Mouse (Mus musculus): ENCODE measurements around the gene Fam90a1a. TPM values are rescaled to one million over a fixed set of nuclear protein-coding genes. Genes with fewer than 3 reads are reported as not detected.
"Not testable (repeated sequence)": the region's sequence is repeated elsewhere in the genome, so short reads cannot be mapped to it uniquely, and the experiment has no call there.

The Fam90a1a gene
- polyA plus RNA-seq (2014; fragmentation: Nextera tagmentation; extraction: Ambion mirVana): not detected in 2 replicates

DNA sequence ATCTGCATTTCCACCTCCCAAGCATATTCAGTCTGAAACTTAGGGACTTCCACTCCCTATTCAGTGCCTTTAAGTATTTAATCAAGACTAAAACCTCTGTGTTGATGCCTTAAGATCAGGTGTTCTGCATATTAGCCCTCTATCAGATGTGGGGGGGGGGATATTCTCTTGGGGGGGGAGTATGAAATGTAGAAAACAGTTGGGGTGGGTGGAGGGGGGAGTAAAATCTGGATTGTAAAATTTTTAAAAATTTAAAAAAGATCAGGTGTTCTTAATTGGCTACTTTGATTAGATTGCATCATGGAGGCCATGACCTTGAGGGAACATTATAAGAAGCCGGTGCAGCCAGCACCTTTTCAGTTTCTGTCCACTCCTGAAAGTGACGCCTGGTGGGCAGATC is at the start of gene Fam90a1a:
TSS of gene Fam90a1a (plus strand) at position 301 of the 400 bp plus-strand sequence.
- WGBS: 92% methylated on average over 2 of the region's 2 CpGs
- DNase-seq (ENCODE audit: low spot score) (no peak), ATAC-seq (ENCODE audit: insufficient read depth, low FRiP score, low TSS enrichment) (no peak)
- Histone ChIP-seq H3K27ac (ENCODE audit: low read depth, low read length) (no peak within 1 kb of the TSS), H3K9me3 (ENCODE audit: control insufficient read depth, low read length) (no peaks in the 10 kb centered on the region), H3K4me1 (ENCODE audit: control insufficient read depth, insufficient read depth, low read length) (no peaks in the 10 kb centered on the region), H3K27me3 (ENCODE audit: control insufficient read depth, insufficient read depth, low read length) (no peaks in the 10 kb centered on the region), H3K4me2 (ENCODE audit: low read depth) (no peak within 1 kb of the TSS), H3K9ac (ENCODE audit: low read length) (no peak within 1 kb of the TSS), H3K4me3 (ENCODE audit: low read depth, low read length) (no peak within 1 kb of the TSS), H3K36me3 (ENCODE audit: control insufficient read depth, insufficient read depth, low read length) (no peaks in the 10 kb centered on the region)

DNA sequence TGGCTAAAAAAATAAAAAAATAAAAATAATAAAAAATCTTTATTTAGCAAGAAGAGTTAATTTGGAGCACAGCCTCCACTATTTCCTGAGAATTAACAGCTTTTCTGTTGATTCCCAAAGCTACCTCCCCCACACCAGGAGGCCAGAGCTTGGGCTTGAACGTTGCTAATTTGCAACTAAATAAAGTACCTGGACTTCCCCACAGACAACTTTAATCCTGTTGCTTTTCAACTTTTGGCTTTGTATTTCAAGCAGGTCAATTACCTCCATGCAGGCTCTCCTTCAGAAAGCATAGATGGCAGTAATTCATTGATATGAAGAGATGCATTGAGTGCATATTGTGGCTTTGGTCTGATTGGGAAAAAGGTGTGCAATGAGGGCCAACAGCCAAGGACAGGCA is 46.6 kb upstream of the Fam90a1a start:
- H3K4me2 ChIP-seq (ENCODE audit: low read depth): no peak overlapping the region
- no peaks in the 10 kb centered on the region for H3K36me3 ChIP-seq (ENCODE audit: control insufficient read depth, insufficient read depth, low read length)
- no peak overlapping the region for H3K9ac ChIP-seq (ENCODE audit: low read length)
- H3K4me3 ChIP-seq (ENCODE audit: low read depth, low read length): no peak overlapping the region
- H3K27ac ChIP-seq (ENCODE audit: low read depth, low read length): no peak overlapping the region
- ATAC-seq (ENCODE audit: insufficient read depth, low FRiP score, low TSS enrichment): no peak
- H3K27me3 ChIP-seq (ENCODE audit: control insufficient read depth, insufficient read depth, low read length): no peaks in the 10 kb centered on the region
- WGBS: 7% methylated on average over 1 of the region's 1 CpGs
- H3K9me3 ChIP-seq (ENCODE audit: control insufficient read depth, low read length): no peaks in the 10 kb centered on the region
- DNase-seq (ENCODE audit: low spot score): no peak
- H3K4me1 ChIP-seq (ENCODE audit: control insufficient read depth, insufficient read depth, low read length): no peaks in the 10 kb centered on the region

DNA sequence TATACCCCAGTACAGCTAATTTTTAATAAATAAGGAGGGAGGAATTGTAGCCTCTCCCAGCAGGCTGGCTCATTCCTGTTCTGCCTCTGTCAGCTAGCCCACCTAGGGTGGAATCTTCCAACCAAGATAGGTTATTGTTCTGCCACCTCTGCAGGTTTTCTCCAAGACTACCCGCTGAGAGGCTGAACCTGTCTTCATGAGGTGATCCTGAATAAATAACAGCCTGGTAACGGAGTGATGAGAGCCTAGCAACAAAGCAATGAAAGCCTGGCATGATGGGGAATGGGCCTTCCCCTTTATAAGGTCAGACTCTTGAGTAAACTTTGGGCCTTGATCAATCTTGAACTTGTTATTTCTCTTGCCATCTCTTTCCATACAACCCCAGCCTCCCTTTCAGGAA is 46.0 kb upstream of the Fam90a1a start:
- DNase-seq (ENCODE audit: low spot score): no peak
- Histone ChIP-seq H3K4me3 (ENCODE audit: low read depth, low read length) (no peak overlapping the region), H3K4me1 (ENCODE audit: control insufficient read depth, insufficient read depth, low read length) (no peaks in the 10 kb centered on the region), H3K4me2 (ENCODE audit: low read depth) (no peak overlapping the region), H3K27me3 (ENCODE audit: control insufficient read depth, insufficient read depth, low read length) (no peaks in the 10 kb centered on the region), H3K9me3 (ENCODE audit: control insufficient read depth, low read length) (no peaks in the 10 kb centered on the region), H3K9ac (ENCODE audit: low read length) (no peak overlapping the region), H3K27ac (ENCODE audit: low read depth, low read length) (no peak overlapping the region), H3K36me3 (ENCODE audit: control insufficient read depth, insufficient read depth, low read length) (no peaks in the 10 kb centered on the region)
- ATAC-seq (ENCODE audit: insufficient read depth, low FRiP score, low TSS enrichment): no peak
- 17% methylated on average over 2 of the region's 2 CpGs for WGBS

DNA sequence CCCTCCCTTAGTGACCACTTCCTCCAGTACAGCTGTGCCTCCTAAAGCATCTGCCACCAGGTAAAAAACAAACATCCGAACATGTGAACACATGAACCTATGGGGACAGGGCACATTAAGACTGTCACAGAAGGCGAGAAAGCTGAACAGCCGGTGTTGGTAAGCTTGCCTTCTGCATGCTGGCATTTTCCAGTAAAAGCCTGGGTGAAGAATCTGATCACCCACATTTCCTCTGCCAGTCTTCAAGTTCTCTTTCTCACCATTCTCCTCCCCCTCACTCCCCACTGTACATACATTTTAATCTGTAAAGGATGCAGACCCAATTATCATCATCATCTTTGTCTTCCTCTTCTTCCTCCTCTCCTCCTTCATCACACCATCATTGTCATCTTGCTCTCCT is 42.9 kb upstream of the Fam90a1a start:
- WGBS: 96% methylated on average over 3 of the region's 3 CpGs
- Histone ChIP-seq H3K27ac (ENCODE audit: low read depth, low read length) (no peak overlapping the region), H3K4me3 (ENCODE audit: low read depth, low read length) (no peak overlapping the region), H3K27me3 (ENCODE audit: control insufficient read depth, insufficient read depth, low read length) (no peaks in the 10 kb centered on the region), H3K9ac (ENCODE audit: low read length) (no peak overlapping the region), H3K4me1 (ENCODE audit: control insufficient read depth, insufficient read depth, low read length) (no peaks in the 10 kb centered on the region), H3K4me2 (ENCODE audit: low read depth) (no peak overlapping the region), H3K9me3 (ENCODE audit: control insufficient read depth, low read length) (no peaks in the 10 kb centered on the region), H3K36me3 (ENCODE audit: control insufficient read depth, insufficient read depth, low read length) (no peaks in the 10 kb centered on the region)
- ATAC-seq (ENCODE audit: insufficient read depth, low FRiP score, low TSS enrichment) (no peak), DNase-seq (ENCODE audit: low spot score) (no peak)

DNA sequence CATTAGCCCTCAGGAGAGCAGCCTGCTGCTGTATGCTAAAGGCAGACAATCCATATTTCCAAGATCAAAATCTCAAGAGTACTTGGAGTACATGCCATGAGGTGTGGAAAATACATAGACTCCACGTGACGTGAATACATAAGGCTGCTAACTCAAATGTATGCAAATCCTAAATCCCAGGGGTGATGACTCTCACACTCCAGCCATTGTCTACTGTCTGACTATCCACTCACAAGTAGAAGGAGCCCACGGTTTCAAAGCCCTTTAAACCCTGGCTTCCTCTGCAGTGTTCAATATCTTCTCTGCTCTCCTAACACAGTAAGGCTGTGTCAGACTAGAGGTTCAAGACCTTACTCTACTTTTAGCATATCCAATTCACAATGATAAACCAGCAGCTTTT is 27.8 kb upstream of the Fam90a1a start:
- not testable (repeated sequence) for H3K4me2 ChIP-seq (ENCODE audit: low read depth); H3K4me1 ChIP-seq (ENCODE audit: control insufficient read depth, insufficient read depth, low read length); H3K4me3 ChIP-seq (ENCODE audit: low read depth, low read length); H3K36me3 ChIP-seq (ENCODE audit: control insufficient read depth, insufficient read depth, low read length); H3K9ac ChIP-seq (ENCODE audit: low read length); H3K27me3 ChIP-seq (ENCODE audit: control insufficient read depth, insufficient read depth, low read length); ATAC-seq (ENCODE audit: insufficient read depth, low FRiP score, low TSS enrichment); H3K9me3 ChIP-seq (ENCODE audit: control insufficient read depth, low read length); DNase-seq (ENCODE audit: low spot score); H3K27ac ChIP-seq (ENCODE audit: low read depth, low read length)
- WGBS: 87% methylated on average over 3 of the region's 3 CpGs

GRCm38 (mm10) chr8:21932610-21933009 is 25.9 kb upstream of the Fam90a1a start, which contains the start of gene Defb15:
Defb15 (minus strand) TSS chr8:21932710.
- no peak within 1 kb of the TSS for H3K9ac ChIP-seq (ENCODE audit: low read length)
- no peaks in the 10 kb centered on the region for H3K36me3 ChIP-seq (ENCODE audit: control insufficient read depth, insufficient read depth, low read length)
- no peaks in the 10 kb centered on the region for H3K27me3 ChIP-seq (ENCODE audit: control insufficient read depth, insufficient read depth, low read length)
- no peak within 1 kb of the TSS for H3K4me2 ChIP-seq (ENCODE audit: low read depth)
- no peak within 1 kb of the TSS for H3K27ac ChIP-seq (ENCODE audit: low read depth, low read length)
- H3K4me3 ChIP-seq (ENCODE audit: low read depth, low read length): no peak within 1 kb of the TSS
- H3K9me3 ChIP-seq (ENCODE audit: control insufficient read depth, low read length): no peaks in the 10 kb centered on the region; the same call in 1 of the 2 replicates
- DNase-seq (ENCODE audit: low spot score) (no peak), ATAC-seq (ENCODE audit: insufficient read depth, low FRiP score, low TSS enrichment) (no peak)
- H3K4me1 ChIP-seq (ENCODE audit: control insufficient read depth, insufficient read depth, low read length): no peaks in the 10 kb centered on the region
- 89% methylated on average over 6 of the region's 6 CpGs for WGBS

GRCm38 (mm10) chr8:21938052-21938451 is 20.5 kb upstream of the Fam90a1a start, which contains the start of gene Defb35:
Defb35 (plus strand) TSS chr8:21938352.
- H3K4me1 ChIP-seq (ENCODE audit: control insufficient read depth, insufficient read depth, low read length); H3K27me3 ChIP-seq (ENCODE audit: control insufficient read depth, insufficient read depth, low read length); H3K9me3 ChIP-seq (ENCODE audit: control insufficient read depth, low read length); H3K27ac ChIP-seq (ENCODE audit: low read depth, low read length); DNase-seq (ENCODE audit: low spot score); H3K9ac ChIP-seq (ENCODE audit: low read length); H3K36me3 ChIP-seq (ENCODE audit: control insufficient read depth, insufficient read depth, low read length); ATAC-seq (ENCODE audit: insufficient read depth, low FRiP score, low TSS enrichment); H3K4me2 ChIP-seq (ENCODE audit: low read depth); H3K4me3 ChIP-seq (ENCODE audit: low read depth, low read length): not testable (repeated sequence)
- 84% methylated on average over 4 of the region's 4 CpGs for WGBS

DNA sequence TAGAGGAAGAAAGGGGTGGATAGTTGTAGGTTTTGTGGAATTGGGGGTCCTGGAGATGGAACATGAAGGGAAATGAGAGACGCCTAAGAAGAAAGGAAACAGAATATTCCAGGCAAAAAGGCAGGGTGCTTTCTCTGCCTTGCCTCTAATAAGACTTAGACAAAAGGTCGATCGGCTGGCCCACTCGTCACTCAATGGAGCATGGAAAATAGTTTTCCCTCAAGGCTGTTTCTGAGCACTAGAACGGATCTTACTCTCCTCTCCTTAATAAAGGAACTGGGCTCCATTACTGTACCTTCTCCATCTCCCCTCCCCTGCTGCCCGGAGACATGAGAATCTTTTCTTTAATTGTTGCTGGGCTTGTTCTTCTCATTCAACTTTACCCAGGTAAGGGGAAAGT is 12.1 kb upstream of the Fam90a1a start, which contains the start of gene Defb13:
TSS of gene Defb13 (plus strand) at position 301 of the 400 bp plus-strand sequence.
- no peaks in the 10 kb centered on the region for H3K4me1 ChIP-seq (ENCODE audit: control insufficient read depth, insufficient read depth, low read length)
- no peak within 1 kb of the TSS for H3K4me3 ChIP-seq (ENCODE audit: low read depth, low read length)
- H3K27ac ChIP-seq (ENCODE audit: low read depth, low read length): no peak within 1 kb of the TSS
- H3K36me3 ChIP-seq (ENCODE audit: control insufficient read depth, insufficient read depth, low read length): no peaks in the 10 kb centered on the region
- H3K4me2 ChIP-seq (ENCODE audit: low read depth): no peak within 1 kb of the TSS
- ATAC-seq (ENCODE audit: insufficient read depth, low FRiP score, low TSS enrichment): no peak
- no peaks in the 10 kb centered on the region for H3K9me3 ChIP-seq (ENCODE audit: control insufficient read depth, low read length)
- 82% methylated on average over 6 of the region's 6 CpGs for WGBS
- no peaks in the 10 kb centered on the region for H3K27me3 ChIP-seq (ENCODE audit: control insufficient read depth, insufficient read depth, low read length)
- DNase-seq (ENCODE audit: low spot score): no peak
- H3K9ac ChIP-seq (ENCODE audit: low read length): no peak within 1 kb of the TSS

DNA sequence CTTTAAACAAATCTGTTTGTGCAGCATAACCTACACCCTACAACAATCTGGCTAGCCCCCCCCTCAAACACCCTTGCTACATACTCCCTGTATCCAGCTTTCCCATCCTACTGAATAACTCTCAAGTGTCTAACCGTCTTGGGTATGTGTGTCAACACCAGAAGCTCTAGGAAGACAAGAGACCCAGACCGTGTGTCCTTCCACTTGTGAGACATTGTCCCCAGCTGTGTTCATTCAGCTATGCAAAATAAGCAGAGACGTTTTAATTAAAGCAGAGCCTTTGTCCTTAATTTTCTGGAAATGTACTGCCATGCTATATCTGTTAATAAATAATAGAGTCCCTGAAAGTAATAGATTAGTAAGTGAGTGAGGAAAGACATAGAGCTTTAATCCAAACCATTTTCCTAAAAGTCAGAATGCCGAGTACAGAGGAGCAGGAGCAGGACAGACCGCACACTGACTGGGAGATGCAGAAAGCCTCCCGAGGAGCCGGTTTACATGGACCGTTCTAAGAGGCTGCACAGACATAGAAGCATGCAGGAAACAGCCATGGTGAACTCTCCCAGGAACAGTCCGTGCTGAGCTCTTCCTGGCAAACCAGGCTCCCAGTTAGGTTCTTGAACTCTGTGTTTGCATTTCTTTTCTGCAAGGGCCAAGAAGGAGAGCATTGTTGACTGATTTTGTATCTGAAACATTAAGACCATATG is 11.1 kb upstream of the Fam90a1a start:
- ATAC-seq (ENCODE audit: insufficient read depth, low FRiP score, low TSS enrichment): no peak
- Histone ChIP-seq H3K27ac (ENCODE audit: low read depth, low read length) (no peak overlapping the region), H3K4me1 (ENCODE audit: control insufficient read depth, insufficient read depth, low read length) (no peaks in the 10 kb centered on the region), H3K9ac (ENCODE audit: low read length) (no peak overlapping the region), H3K4me3 (ENCODE audit: low read depth, low read length) (no peak overlapping the region), H3K36me3 (ENCODE audit: control insufficient read depth, insufficient read depth, low read length) (no peaks in the 10 kb centered on the region), H3K4me2 (ENCODE audit: low read depth) (no peak overlapping the region), H3K27me3 (ENCODE audit: control insufficient read depth, insufficient read depth, low read length) (no peaks in the 10 kb centered on the region), H3K9me3 (ENCODE audit: control insufficient read depth, low read length) (no peaks in the 10 kb centered on the region)
- 76% methylated on average over 9 of the region's 9 CpGs for WGBS
- DNase-seq (ENCODE audit: low spot score): no peak
